Mouse (Mus musculus) cerebellum, postnatal 25 days (tissue): ENCODE measurements at regions not wholly inside any gene's neighbourhood (a gene's known extent, or its start where the extent isn't known, plus 50 kb on each side); places are given as distances from the start of the nearest gene placed in this dataset.

Experiments
- DNase-seq, 2 experiments: peaks; one replicate each; pipeline ENCODE4 v3.0.0; 2021; ENCODE audit warnings: mixed read lengths in 2 of 2

GRCm38 (mm10) chr4:106048797-106049196 lies 259.1 kb downstream of the Gm12728 start:
- no peak for DNase-seq

- DNase-seq: no peak
Observed at GRCm38 (mm10) chr4:106049880-106050279, 260.2 kb downstream of the Gm12728 start.

- DNase-seq: no peak
Observed at GRCm38 (mm10) chr4:106050297-106050696, 260.6 kb downstream of the Gm12728 start.

- DNase-seq: no peak
Observed at GRCm38 (mm10) chr4:106053496-106053895, 262.5 kb upstream of the Usp24 start.

GRCm38 (mm10) chr4:106054324-106054723 lies 261.7 kb upstream of the Usp24 start:
- no peak for DNase-seq

- DNase-seq: no peak
Observed at GRCm38 (mm10) chr4:106062651-106063050, 253.4 kb upstream of the Usp24 start.

- no peak for DNase-seq
Observed at GRCm38 (mm10) chr4:106063851-106064382, 252.1 kb upstream of the Usp24 start.

- no peak for DNase-seq
Observed at GRCm38 (mm10) chr4:106067023-106067422, 249.0 kb upstream of the Usp24 start.

GRCm38 (mm10) chr4:106083546-106083945 lies 232.5 kb upstream of the Usp24 start:
- DNase-seq: no peak

GRCm38 (mm10) chr4:106091927-106092675 lies 223.9 kb upstream of the Usp24 start:
- DNase-seq: no peak

GRCm38 (mm10) chr4:106092676-106093070 lies 223.3 kb upstream of the Usp24 start:
- DNase-seq: no peak

GRCm38 (mm10) chr4:106093252-106093651 lies 222.8 kb upstream of the Usp24 start:
- DNase-seq: no peak

- DNase-seq: no peak
Observed at GRCm38 (mm10) chr4:106094882-106095556, 221.0 kb upstream of the Usp24 start.

GRCm38 (mm10) chr4:106096130-106096529 lies 219.9 kb upstream of the Usp24 start:
- DNase-seq: no peak

GRCm38 (mm10) chr4:106097846-106098245 lies 218.2 kb upstream of the Usp24 start:
- no peak for DNase-seq

- DNase-seq: no peak
Observed at GRCm38 (mm10) chr4:106100211-106101025, 215.6 kb upstream of the Usp24 start.

- no peak for DNase-seq
Observed at GRCm38 (mm10) chr4:106101904-106102303, 214.1 kb upstream of the Usp24 start.

GRCm38 (mm10) chr4:106102451-106102977 lies 213.5 kb upstream of the Usp24 start:
- DNase-seq: no peak

GRCm38 (mm10) chr4:106103750-106104635 lies 212.0 kb upstream of the Usp24 start:
- DNase-seq: peak; percentile 48 to 73

GRCm38 (mm10) chr4:106112981-106113380 lies 203.0 kb upstream of the Usp24 start:
- DNase-seq: no peak

GRCm38 (mm10) chr4:106113747-106114146 lies 202.3 kb upstream of the Usp24 start:
- DNase-seq: no peak

GRCm38 (mm10) chr4:106116611-106117010 lies 199.4 kb upstream of the Usp24 start:
- DNase-seq: no peak
